Mouse (Mus musculus): ENCODE data around the gene Nudt2.
A peak's percentile ranks its signal among the peaks of the same experiment; 100 is the strongest.
"Not testable (repeated sequence)": the region's sequence is repeated elsewhere in the genome, so short reads cannot be mapped to it uniquely, and the experiment has no call there.

Gene Nudt2

DNA sequence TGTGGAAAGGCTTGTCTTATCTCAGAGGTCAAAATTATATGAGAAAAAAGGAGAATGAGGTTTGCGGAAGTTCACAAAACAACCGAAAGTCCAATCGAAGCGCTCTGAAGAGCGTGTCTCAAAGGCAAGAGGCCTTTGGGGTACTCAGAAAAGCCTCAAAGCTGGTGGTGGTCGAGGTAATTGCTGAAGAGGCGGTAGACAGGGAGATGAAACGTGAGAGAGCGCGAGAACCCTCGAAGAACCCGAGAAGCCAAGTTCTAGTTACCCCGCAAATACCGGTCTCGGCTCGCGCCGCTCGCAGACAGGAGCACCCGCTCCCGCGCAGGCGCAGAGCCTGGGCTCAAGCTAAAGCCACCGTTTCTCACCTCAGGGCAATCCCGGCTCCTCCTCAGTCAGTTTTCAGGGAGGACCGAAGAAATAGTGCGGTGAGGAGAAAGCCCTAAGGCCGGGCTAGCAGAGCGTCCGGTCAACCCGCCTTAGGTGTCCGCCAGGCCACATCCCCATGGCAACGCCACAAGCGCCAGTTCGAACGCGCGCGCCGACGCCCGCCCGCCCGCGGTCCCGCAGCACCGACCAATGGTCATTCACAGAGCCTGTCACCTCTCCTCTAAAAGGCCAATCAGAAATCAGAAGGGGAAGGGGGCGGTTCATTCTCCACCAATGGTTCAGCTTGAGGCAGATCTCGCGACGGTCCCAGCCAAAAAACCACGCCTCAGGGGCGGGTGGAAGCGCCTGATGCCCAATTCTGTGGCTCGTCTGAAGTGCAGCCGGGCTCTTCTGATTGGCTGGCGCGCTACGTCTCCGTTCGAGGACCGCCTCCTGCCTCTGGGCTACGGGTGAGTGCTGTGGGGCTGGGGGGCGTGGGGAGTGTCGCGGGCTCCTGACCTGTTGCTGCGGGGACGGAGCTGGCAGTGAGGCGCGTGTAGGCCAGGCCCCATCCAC is at the start of gene Nudt2, which contains the start of gene Kif24:
TSS of gene Nudt2 (plus strand) at position 807 of the 942 bp plus-strand sequence.
TSS of gene Kif24 (minus strand) at position 543 of the 942 bp plus-strand sequence.
- DNase-seq (ENCODE audit: low spot score) = peak; percentile 89

- DNase-seq (ENCODE audit: low spot score) = no peak
Measured at GRCm38 (mm10) chr4:41416966-41417365, 48.0 kb upstream of the Nudt2 start.

- DNase-seq (ENCODE audit: low spot score) = no peak
Measured at GRCm38 (mm10) chr4:41438931-41439330, 26.0 kb upstream of the Nudt2 start.

DNA sequence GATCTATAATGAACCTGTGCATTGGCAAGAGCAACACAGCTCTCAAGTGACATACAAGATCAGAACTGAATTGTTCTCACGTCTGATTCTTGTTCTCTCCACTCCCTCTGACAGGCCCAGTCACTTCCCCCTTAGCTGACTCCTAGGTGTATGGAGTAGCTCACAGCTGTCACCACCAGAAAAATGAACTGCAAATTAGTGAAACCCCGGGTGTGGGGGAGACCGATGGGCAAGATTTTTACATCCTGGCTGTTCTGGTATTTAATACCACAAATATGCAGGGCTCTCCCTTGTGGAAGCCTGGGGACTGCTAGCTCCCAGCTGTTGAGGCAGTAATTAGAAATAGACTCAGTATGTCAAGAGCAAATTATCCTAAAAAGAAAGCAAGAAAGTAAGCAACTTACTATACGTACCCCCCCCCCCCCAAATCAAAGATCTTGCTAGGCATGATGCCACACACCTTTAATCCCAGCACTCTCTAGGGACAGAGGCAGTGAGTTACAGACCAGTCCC is 22.1 kb upstream of the Nudt2 start:
- DNase-seq (ENCODE audit: low spot score) = no peak

GRCm38 (mm10) chr4:41447595-41447994 is 17.4 kb upstream of the Nudt2 start:
- no peak for DNase-seq (ENCODE audit: low spot score)

DNA sequence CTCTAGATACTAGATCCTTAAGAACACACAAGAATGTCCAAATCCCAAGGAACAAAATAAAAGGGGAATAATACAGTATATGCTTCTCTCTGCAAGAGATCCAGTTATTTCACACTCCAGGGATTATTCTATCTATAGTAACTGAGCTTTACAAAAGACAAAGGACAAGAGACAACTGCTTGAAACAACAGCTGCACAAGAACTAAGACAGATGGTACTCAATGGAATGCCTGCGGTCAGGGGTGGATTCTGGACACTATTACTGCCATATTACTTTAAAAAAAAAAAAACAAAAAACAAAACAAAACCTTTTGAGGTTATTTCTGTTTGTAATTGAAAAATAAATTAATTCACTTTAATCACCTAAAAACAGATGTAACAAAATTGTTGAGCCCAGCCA is 4.3 kb upstream of the Nudt2 start:
- DNase-seq (ENCODE audit: low spot score) = no peak

GRCm38 (mm10) chr4:41463051-41463738 is 1.8 kb upstream of the Nudt2 start:
- DNase-seq (ENCODE audit: low spot score) = not testable (repeated sequence)

- no peak for DNase-seq (ENCODE audit: low spot score)
Measured at GRCm38 (mm10) chr4:41465287-41465665, 325 bp downstream of the Nudt2 start.

DNA sequence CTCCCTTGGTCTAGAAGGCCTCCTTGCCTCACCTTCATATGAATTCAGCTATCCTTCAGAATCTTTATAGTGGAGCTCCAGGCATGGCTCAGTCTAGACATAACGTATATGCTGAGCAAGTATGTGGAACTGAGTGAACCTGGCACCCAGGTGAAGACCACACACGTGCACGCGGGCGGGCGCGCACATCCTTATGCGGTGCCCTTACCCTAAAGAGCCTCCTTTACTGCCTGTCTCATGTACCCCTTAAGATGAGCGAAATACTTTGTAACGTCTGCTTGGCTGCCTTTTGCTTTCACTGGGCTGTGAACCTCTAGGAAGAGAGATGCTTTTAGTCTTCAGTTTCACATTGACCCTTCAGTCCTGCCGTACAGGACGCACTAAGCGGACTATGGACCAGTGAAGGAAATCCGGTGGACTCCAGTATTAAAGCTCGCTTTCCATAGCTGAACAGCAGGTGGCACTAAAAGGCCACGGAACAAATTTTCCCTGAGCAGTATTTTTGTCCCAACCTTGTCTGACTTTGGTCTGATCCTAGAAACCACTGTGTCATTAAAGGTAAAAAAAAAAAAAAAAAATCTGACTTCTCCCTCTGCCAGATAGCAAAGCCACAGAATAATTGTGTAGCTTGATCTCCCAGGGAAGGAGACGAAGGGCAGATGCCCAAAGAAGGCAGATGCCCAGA is 3.6 kb downstream of the Nudt2 start:
- DNase-seq (ENCODE audit: low spot score) = no peak

DNA sequence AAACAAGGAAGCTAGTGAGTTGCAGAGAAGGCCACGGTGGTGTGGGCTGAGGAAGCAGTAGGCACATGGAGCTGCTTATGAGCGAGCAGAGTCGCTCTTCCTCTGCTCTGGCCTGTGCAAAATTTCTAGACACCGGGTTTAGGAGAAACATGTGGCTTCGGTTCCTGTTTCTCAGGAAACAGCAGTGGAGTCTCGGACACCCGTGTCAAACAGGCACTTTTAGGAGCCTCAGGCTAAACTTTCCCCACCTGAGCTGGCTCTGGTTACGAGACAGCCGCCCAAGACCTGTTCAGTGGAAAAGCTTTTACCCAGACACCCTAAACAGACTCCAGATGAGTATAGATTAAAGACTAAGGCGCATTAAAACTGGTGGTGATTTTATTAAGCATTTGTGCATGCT is 4.2 kb downstream of the Nudt2 start:
- no peak for DNase-seq (ENCODE audit: low spot score)

GRCm38 (mm10) chr4:41470051-41470683 is 5.2 kb downstream of the Nudt2 start:
- no peak for DNase-seq (ENCODE audit: low spot score)

DNA sequence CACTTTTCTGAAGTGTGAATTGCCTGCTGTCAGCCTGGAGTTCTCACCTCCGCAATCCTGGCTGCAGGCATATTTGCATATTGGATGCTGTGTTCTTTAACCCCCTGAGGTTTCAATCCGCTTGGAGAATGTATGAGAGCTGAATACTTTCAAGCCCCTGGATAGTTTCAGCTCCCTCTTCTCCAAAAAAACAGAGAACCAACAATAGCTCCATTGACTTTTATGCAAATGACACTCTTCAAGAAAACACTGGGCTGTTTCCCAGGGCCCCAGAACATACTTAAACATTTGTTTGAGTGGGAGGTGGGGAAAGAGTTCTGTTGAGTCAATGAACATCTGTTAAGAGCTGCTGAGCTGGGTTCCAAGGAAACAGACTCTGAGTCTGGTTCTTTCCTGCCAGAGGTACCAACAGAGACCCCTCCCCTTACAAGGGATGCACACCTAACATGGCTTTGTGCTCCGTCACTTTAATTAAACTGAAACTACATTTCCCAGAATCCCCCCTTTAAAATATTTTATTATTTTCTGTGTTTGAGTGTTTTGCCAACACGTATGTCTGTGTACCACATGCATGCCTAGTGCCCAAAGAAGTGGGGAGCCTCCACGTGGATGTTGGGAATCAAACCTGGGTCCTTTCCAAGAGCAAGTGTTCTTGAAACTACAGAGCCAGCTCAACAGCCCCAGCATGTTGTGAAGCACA is 5.9 kb downstream of the Nudt2 start:
- no peak for DNase-seq (ENCODE audit: low spot score)

- no peak for DNase-seq (ENCODE audit: low spot score)
Measured at GRCm38 (mm10) chr4:41471384-41471689, 6.4 kb downstream of the Nudt2 start.

DNA sequence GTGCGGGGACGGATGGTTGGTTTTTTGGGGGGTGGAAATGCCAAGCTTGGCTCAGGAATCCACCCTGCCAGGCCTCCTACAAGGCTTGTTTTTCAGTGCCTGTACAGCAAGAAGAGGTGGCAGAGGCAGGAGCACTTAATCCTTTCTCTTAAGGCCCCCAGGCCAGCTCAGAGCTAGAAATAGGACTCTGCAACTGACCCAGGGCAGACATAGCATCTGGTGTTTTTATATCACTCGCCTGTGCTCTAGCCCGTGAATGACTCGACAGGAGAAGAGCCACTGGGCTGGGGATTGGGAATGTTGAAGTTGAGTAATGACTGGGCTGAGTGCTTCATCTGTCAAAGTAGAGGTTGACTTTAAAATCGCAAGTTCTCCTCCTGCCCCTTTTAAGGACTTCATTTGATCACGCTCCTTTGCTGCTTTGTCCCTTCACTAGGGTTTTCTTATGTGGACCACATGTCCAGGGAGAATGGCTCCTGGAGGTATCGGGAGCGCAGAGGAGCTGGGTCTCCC is 12.8 kb downstream of the Nudt2 start:
- no peak for DNase-seq (ENCODE audit: low spot score)

GRCm38 (mm10) chr4:41478751-41479455 is 14.0 kb downstream of the Nudt2 start:
- no peak for DNase-seq (ENCODE audit: low spot score)

- no peak for DNase-seq (ENCODE audit: low spot score)
Measured at GRCm38 (mm10) chr4:41479456-41479804, 14.5 kb downstream of the Nudt2 start.

DNA sequence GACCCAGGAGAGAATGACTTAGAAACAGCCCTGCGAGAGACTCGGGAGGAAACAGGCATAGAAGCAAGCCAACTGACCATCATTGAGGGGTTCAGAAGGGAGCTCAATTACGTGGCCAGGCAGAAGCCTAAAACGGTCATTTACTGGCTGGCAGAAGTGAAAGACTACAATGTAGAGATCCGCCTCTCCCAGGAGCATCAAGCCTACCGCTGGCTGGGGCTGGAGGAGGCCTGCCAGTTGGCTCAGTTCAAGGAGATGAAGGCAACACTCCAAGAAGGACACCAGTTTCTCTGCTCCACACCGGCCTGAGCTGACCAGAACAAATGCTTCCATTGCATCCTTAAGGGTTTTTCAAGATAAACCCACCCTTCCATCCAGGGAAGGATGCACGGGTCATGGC is 15.3 kb downstream of the Nudt2 start:
- no peak for DNase-seq (ENCODE audit: low spot score)

DNA sequence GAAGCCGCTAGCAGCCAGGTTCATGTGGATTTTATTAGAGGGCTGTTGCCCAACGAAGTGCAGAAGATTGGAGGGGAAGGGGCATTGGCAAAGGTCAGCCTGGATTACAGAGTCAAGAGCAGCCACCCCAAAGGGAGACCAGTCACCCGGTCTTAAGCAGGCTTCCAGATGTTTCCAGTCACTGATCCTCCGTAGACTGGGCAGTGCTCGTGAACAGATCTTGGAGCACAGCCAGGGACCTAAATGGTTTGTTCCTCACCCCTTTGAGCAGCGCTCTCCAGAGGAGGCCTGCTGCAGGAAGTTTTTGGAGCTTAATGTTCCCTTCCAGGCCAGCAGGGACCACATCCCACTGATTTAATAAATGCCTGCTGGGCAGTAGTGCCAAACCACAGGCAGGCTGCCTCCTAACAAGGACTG is 16.7 kb downstream of the Nudt2 start:
- no peak for DNase-seq (ENCODE audit: low spot score)

- DNase-seq (ENCODE audit: low spot score) = no peak
Measured at GRCm38 (mm10) chr4:41492951-41493350, 28.0 kb downstream of the Nudt2 start.

- no peak for DNase-seq (ENCODE audit: low spot score)
Measured at GRCm38 (mm10) chr4:41493464-41494116, 28.6 kb downstream of the Nudt2 start.

Measured in urinary bladder, postnatal 10 days (tissue).